Mouse (Mus musculus): ENCODE measurements around the gene Srp68.

DNA sequence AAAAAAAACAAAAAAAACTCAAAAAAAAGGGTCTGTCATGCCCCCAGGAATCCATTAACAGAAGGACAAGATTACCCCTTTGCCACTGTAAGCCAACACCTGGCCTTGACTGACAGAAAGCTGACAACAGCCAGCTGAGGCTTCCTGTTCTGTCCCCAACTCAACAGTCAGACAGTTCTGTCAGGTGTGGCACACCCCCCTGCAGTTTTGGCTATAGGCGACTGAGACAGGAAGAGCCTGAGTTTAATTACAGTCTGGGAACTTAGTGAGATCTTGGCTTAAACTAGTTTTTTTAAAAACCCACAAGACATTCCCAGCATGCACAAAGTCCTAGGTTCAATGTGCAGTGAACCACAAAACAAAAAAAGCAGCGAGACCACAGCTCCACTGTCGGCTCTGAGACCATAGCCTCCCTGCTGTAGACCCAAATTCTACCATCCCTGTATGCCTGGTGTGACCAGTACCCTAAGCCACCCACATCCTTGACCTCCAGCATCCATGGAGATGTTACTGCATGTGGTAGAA, 20.9 kb downstream of the Srp68 start:
- no peak for TF ChIP-seq CTCF (IDR thresholded peaks at IDR 0.05; ENCODE audit: low read depth)
- TF ChIP-seq EP300 (IDR thresholded peaks at IDR 0.05; ENCODE audit: low read depth): no peak
